ENCODE assay signal across 8 mouse cellular contexts in the genomic region with DNA sequence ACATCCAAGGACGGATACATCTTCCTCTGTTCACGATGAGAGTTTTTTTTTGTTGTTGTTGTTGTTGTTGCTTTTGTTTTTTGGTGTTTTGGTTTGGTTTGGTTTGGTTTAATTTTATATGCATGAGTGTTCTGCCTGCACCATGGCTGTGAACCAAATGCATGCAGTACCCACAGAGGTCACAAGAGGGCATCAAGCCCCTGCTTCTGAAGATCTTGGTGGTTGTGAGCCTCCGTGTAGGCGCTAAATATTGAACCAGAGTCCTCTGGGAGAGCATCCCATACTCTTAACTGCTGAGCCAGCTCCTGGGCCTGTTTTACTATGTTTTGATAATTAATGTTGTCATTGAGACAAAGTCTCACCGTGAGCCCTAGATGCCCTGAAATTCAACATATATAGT. TPM values are rescaled to one million over a fixed set of nuclear protein-coding genes. Genes with fewer than 3 reads are reported as not detected.
A peak's percentile ranks its signal among the peaks of the same experiment; 100 is the strongest.
DNase-seq lines count a peak whose midpoint lies in the region; ATAC-seq lines count a peak whose summit lies in the region.

No protein-coding gene starts in this region.

- 51% methylated on average over 5 of the region's 5 CpGs for WGBS in hindbrain, embryonic 11.5 days
- 53% methylated on average over 5 of the region's 5 CpGs for WGBS in hindbrain, embryonic 16.5 days

- H3K9me3 ChIP-seq in hindbrain, embryonic 11.5 days (ENCODE audit: control insufficient read depth, low read length): no peaks in the 10 kb centered on the region
- no peaks in the 10 kb centered on the region for H3K9me3 ChIP-seq in hindbrain, embryonic 16.5 days (ENCODE audit: control insufficient read depth, low read length)

- DNase-seq in hindbrain, embryonic 11.5 days (ENCODE audit: low spot score): peak; percentile 68
- DNase-seq in A20 (ENCODE audit: low read depth, low spot score): peak; percentile 38
- DNase-seq in NIH3T3 (ENCODE audit: low read depth): peak; percentile 47
- DNase-seq in lung, postnatal 10 days: peak; percentile 59
- DNase-seq in ovary, postnatal 36 days (ENCODE audit: low spot score): no peak
- DNase-seq in neural tube, embryonic 10.5 days (ENCODE audit: extremely low spot score, low spot score): no peak
- no peak for DNase-seq in urinary bladder, postnatal 25 days (ENCODE audit: low spot score)

- H3K4me3 ChIP-seq in hindbrain, embryonic 11.5 days (ENCODE audit: low read depth, low read length): no peak overlapping the region
- H3K4me3 ChIP-seq in hindbrain, embryonic 16.5 days (ENCODE audit: low read length): no peak overlapping the region

- H3K4me1 ChIP-seq in hindbrain, embryonic 11.5 days (replicated peaks; ENCODE audit: control insufficient read depth, insufficient read depth, low read length): no peaks in the 10 kb centered on the region
- peaks cover 6% of the 10 kb centered on the region for H3K4me1 ChIP-seq in hindbrain, embryonic 16.5 days (ENCODE audit: control insufficient read depth, insufficient read depth, low read depth, low read length)

- no peaks in the 10 kb centered on the region for H3K27me3 ChIP-seq in hindbrain, embryonic 11.5 days (ENCODE audit: control insufficient read depth, insufficient read depth, low read length)
- no peaks in the 10 kb centered on the region for H3K27me3 ChIP-seq in hindbrain, embryonic 16.5 days (replicated peaks; ENCODE audit: control insufficient read depth, insufficient read depth, low read length)

- no peak overlapping the region for H3K27ac ChIP-seq in hindbrain, embryonic 11.5 days (ENCODE audit: low read depth, low read length)
- H3K27ac ChIP-seq in hindbrain, embryonic 16.5 days (ENCODE audit: low read depth, low read length): no peak overlapping the region

- H3K9ac ChIP-seq in hindbrain, embryonic 11.5 days (ENCODE audit: low read depth, low read length): no peak overlapping the region
- H3K9ac ChIP-seq in hindbrain, embryonic 16.5 days (ENCODE audit: low read depth, low read length): no peak overlapping the region

- no peak overlapping the region for H3K4me2 ChIP-seq in hindbrain, embryonic 11.5 days (replicated peaks; ENCODE audit: low read depth, low read length)
- H3K4me2 ChIP-seq in hindbrain, embryonic 16.5 days (ENCODE audit: low read length): no peak overlapping the region

- ATAC-seq in hindbrain, embryonic 11.5 days (ENCODE audit: low FRiP score): no peak
- no peak for ATAC-seq in hindbrain, embryonic 16.5 days

- H3K36me3 ChIP-seq in hindbrain, embryonic 11.5 days (ENCODE audit: control insufficient read depth, insufficient read depth, low read length): no peaks in the 10 kb centered on the region
- no peaks in the 10 kb centered on the region for H3K36me3 ChIP-seq in hindbrain, embryonic 16.5 days (ENCODE audit: control insufficient read depth, insufficient read depth, low read length)

RNA-seq across cellular contexts. Expression of a gene that starts 11.0 kb away (rescaled TPM):
- polyA plus RNA-seq in hindbrain, embryonic 11.5 days (2014; fragmentation: Nextera tagmentation; extraction: Ambion mirVana): 8.1 TPM in 2 replicates
- 8.1 and 9.2 TPM in 2 replicates for polyA plus RNA-seq in hindbrain, embryonic 16.5 days (2015; fragmentation: Nextera tagmentation; extraction: Ambion mirVana)

Comparison
In these comparisons a context has a peak if more than half of its experiments do, and no peak if none do; other contexts are left out.
1. DNase-seq: peak in hindbrain, embryonic 11.5 days (single experiment), A20 (single experiment), NIH3T3 (single experiment) and lung, postnatal 10 days (single experiment); none in ovary, postnatal 36 days (single experiment), neural tube, embryonic 10.5 days (single experiment) and urinary bladder, postnatal 25 days (single experiment).